Mouse (Mus musculus) cerebellum, adult 18-20 months (tissue): ENCODE measurements around the gene Gm16430.
"Not testable (repeated sequence)": the region's sequence is repeated elsewhere in the genome, so short reads cannot be mapped to it uniquely, and the experiment has no call there.

Source experiments
- DNase-seq, 2 experiments: peaks; one replicate each; pipeline ENCODE4 v3.0.0; 2021

The Gm16430 gene

DNA sequence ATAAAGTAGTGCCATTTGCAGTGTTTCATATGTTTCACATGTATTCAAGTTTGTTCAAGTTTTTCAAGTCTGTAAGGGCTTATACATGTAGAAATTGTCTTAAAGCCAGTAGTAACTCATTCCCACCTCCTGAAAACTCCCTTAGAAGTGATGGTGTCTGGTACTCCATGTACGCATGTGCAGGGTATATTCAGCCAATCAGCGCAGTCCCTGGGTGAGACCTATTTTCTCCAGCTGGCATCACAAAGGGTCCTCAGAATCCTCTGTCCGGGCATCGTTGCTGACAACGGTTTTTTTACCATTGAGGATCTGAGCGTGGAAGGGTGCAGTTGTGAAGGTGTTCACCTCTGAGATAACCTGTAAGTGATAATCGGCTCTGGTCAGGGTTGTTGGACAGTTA is at the start of gene Gm16430:
TSS of gene Gm16430 (plus strand) at position 301 of the 400 bp plus-strand sequence.
- DNase-seq = not testable (repeated sequence)
